Mouse (Mus musculus) hindbrain, embryonic 10.5 days (tissue): ENCODE measurements around the gene H2-Q1. TPM values are rescaled to one million over a fixed set of nuclear protein-coding genes. Genes with fewer than 3 reads are reported as not detected.

Source experiments
- DNase-seq: peaks from one replicate; pipeline ENCODE4 v3.0.0-alpha.2; 2017; ENCODE audit warnings: low spot score
- H3K27ac ChIP-seq: fragments of 300-500 bp; sonication (generic); 2 replicates; pipeline ENCODE4 v1.5.1; 2016; ENCODE audit warnings: mild to moderate bottlenecking, moderate library complexity
- H3K27me3 ChIP-seq: fragments of 300-500 bp; sonication (generic); 2 replicates; pipeline ENCODE4 v1.6.1; 2016; ENCODE audit warnings: mild to moderate bottlenecking; ENCODE audit not compliant: poor library complexity, insufficient read depth, severe bottlenecking
- H3K36me3 ChIP-seq: fragments of 300-500 bp; sonication (generic); 2 replicates; pipeline ENCODE4 v1.6.1; 2016; ENCODE audit warnings: mild to moderate bottlenecking, moderate library complexity
- H3K4me1 ChIP-seq: fragments of 300-500 bp; sonication (generic); replicated peaks from 2 replicates; pipeline ENCODE4 v1.6.1; 2016; ENCODE audit warnings: mild to moderate bottlenecking
- H3K4me3 ChIP-seq: fragments of 300-500 bp; sonication (generic); 2 replicates; pipeline ENCODE4 v1.5.1; 2016; ENCODE audit warnings: mild to moderate bottlenecking, moderate library complexity
- H3K9me3 ChIP-seq: fragments of 300-500 bp; sonication (generic); 2 replicates; pipeline ENCODE4 v1.6.1; 2016; ENCODE audit warnings: mild to moderate bottlenecking, moderate library complexity
- WGBS: fragments of 180-500 bp; shearing (Covaris S2); methylation state at CpG from one replicate; pipeline ENCODE4 v1.1.7; 2016; 5-methylcytosine and 5-hydroxymethylcytosine counted together
- polyA plus RNA-seq: library from polyadenylated mRNA; unstranded; fragments of >200 nt; fragmentation: Nextera tagmentation; extraction: Ambion mirVana; gene quantifications from 2 replicates; pipeline ENCODE4 v1.2.1, GENCODE M21; 2016

Gene H2-Q1
- polyA plus RNA-seq, 1 experiment from 2014 or later, result not detected

DNA sequence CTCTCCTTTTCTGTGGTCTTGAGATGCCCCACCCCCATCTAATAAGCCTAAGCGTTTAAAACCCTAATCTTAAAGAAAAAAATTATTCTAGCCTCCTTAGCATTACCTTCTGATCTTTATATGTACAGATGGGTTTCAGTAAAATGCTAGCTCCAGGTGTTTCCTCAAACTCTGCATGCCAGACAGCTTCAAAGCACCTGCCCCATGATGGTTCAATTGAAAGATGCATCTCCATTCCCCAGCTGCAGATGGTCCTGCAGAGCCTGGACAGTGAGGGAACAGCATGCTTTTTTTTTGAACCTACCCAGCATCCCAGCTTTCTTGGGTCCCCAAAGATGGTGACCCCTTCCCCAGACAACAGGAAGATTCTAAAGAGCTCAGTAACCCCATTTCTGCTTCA is 36.9 kb downstream of the H2-Q1 start:
- Histone ChIP-seq H3K36me3 (no peaks in the 10 kb centered on the region), H3K27ac (no peak overlapping the region), H3K4me3 (no peak overlapping the region), H3K9me3 (no peaks in the 10 kb centered on the region), H3K4me1 (peaks cover 11% of the 10 kb centered on the region), H3K27me3 (peaks cover 27% of the 10 kb centered on the region)
- 43% methylated on average over 1 of the region's 1 CpGs for WGBS
- no peak for DNase-seq

DNA sequence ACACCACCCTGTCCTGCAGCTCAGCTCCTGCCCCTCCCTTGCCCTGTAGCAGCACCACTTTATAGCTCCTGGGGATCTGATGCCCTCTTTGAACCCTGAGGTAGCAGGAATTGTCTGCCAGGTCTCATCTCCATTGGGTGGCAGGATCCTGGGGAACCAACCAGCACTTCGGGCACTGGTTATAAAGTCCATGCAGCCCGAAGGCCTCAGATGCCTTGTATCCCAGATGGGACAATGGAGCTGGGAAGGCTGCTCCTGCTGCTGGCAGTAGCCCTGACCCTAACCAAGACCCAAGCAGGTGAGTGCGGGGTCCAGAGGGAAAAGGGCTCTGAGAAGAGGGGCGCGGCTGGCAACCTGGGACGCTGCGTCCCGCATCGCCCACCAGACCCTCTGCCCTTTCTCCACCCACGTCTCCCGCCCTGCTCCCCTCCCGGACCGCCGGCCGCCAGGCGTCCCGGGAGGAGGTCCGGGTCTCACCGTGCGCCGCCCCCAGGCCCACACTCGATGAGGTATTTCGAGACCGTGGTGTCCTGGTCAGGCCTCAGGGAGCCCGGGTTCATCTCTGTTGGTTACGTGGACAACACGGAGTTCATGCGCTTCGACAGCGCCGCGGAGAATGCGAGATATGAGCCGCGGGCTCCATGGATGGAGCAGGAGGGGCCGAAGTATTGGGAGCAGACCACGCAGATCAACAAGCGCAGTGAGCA is 38.7 kb downstream of the H2-Q1 start:
- Histone ChIP-seq H3K4me1 (peaks cover 11% of the 10 kb centered on the region), H3K36me3 (no peaks in the 10 kb centered on the region), H3K9me3 (peaks cover 11% of the 10 kb centered on the region), H3K27ac (peak overlapping the region; percentile 50; the same call in 1 of the 2 replicates), H3K4me3 (peak overlapping the region; percentile 52), H3K27me3 (peaks cover 27% of the 10 kb centered on the region)
- 12% methylated on average over 38 of the region's 38 CpGs for WGBS
- DNase-seq, result peak; percentile 22

- peak overlapping the region; percentile 52 for H3K4me3 ChIP-seq
- no peak for DNase-seq
- peaks cover 11% of the 10 kb centered on the region for H3K4me1 ChIP-seq
- peaks cover 11% of the 10 kb centered on the region for H3K9me3 ChIP-seq
- peaks cover 27% of the 10 kb centered on the region for H3K27me3 ChIP-seq
- H3K27ac ChIP-seq, result no peak overlapping the region
- 19% methylated on average over 21 of the region's 21 CpGs for WGBS
- no peaks in the 10 kb centered on the region for H3K36me3 ChIP-seq
Measured at GRCm38 (mm10) chr17:35359470-35359862, 39.3 kb downstream of the H2-Q1 start.

Other genes starting within 250 kb of the H2-Q1 start
- gene Ly6g6e, start 243.5 kb upstream of the H2-Q1 start, polyA plus RNA-seq, result 0.76 and 0.97 TPM in 2 replicates
- gene Ly6g6d, start 242.3 kb upstream of the H2-Q1 start, polyA plus RNA-seq, result 2.1 and 2.4 TPM in 2 replicates
- 0.67 and 0.80 TPM in 2 replicates for gene Ly6g6f, start 234.8 kb upstream of the H2-Q1 start, polyA plus RNA-seq
- gene Abhd16a, start 231.1 kb upstream of the H2-Q1 start, polyA plus RNA-seq, result 58.2 and 67.1 TPM in 2 replicates
- not detected in 2 replicates for gene Ly6g5c, start 212.1 kb upstream of the H2-Q1 start, polyA plus RNA-seq
- 0.90 and 1.7 TPM in 2 replicates for gene Ly6g5b, start 205.0 kb upstream of the H2-Q1 start, polyA plus RNA-seq
- gene Gpank1, start 198.9 kb upstream of the H2-Q1 start, polyA plus RNA-seq, result 33.1 and 33.5 TPM in 2 replicates
- 303 and 328 TPM in 2 replicates for gene Csnk2b, start 198.4 kb upstream of the H2-Q1 start, polyA plus RNA-seq
- gene D17H6S53E, start 194.0 kb upstream of the H2-Q1 start, polyA plus RNA-seq, result 10.0 and 10.2 TPM in 2 replicates
- gene Apom, start 188.4 kb upstream of the H2-Q1 start, polyA plus RNA-seq, result 0.16 and 0.49 TPM in 2 replicates
- gene Bag6, start 185.2 kb upstream of the H2-Q1 start, polyA plus RNA-seq, result 70.3 and 77.6 TPM in 2 replicates
- gene Prrc2a, start 155.5 kb upstream of the H2-Q1 start, polyA plus RNA-seq, result 193 and 221 TPM in 2 replicates
- 4.2 and 6.5 TPM in 2 replicates for gene Aif1, start 144.3 kb upstream of the H2-Q1 start, polyA plus RNA-seq
- 4.8 and 11.9 TPM in 2 replicates for gene Lst1, start 132.0 kb upstream of the H2-Q1 start, polyA plus RNA-seq
- gene Ltb, start 126.0 kb upstream of the H2-Q1 start, polyA plus RNA-seq, result 0.17 and 0.19 TPM in 2 replicates
- not detected in 2 replicates for gene Tnf, start 118.4 kb upstream of the H2-Q1 start, polyA plus RNA-seq
- not detected in 2 replicates for gene Lta, start 115.1 kb upstream of the H2-Q1 start, polyA plus RNA-seq
- gene Gm16181, start 99.6 kb upstream of the H2-Q1 start, polyA plus RNA-seq, result 0.42 and 0.46 TPM in 2 replicates
- 7.6 and 12.9 TPM in 2 replicates for gene Atp6v1g2, start 86.7 kb upstream of the H2-Q1 start, polyA plus RNA-seq
- gene Nfkbil1, start 84.6 kb upstream of the H2-Q1 start, polyA plus RNA-seq, result 10.2 and 11.6 TPM in 2 replicates
- gene Ddx39b, start 78.7 kb upstream of the H2-Q1 start, polyA plus RNA-seq, result 661 and 692 TPM in 2 replicates
- gene H2-D1, start 57.7 kb upstream of the H2-Q1 start, polyA plus RNA-seq, result 54.3 and 60.1 TPM in 2 replicates
- 0.73 and 0.76 TPM in 2 replicates for gene H2-Q2, start 21.8 kb downstream of the H2-Q1 start, polyA plus RNA-seq
- gene H2-Q4, start 59.2 kb downstream of the H2-Q1 start, polyA plus RNA-seq, result 2.2 and 2.9 TPM in 2 replicates
- 0.90 and 1.4 TPM in 2 replicates for gene H2-Q6, start 104.4 kb downstream of the H2-Q1 start, polyA plus RNA-seq
- 12.1 and 14.3 TPM in 2 replicates for gene H2-Q7, start 118.8 kb downstream of the H2-Q1 start, polyA plus RNA-seq
- gene H2-Q10, start 149.7 kb downstream of the H2-Q1 start, polyA plus RNA-seq, result 0.17 and 0.21 TPM in 2 replicates
- not detected in 2 replicates for gene Pou5f1, start 185.6 kb downstream of the H2-Q1 start, polyA plus RNA-seq
- gene Tcf19, start 196.4 kb downstream of the H2-Q1 start, polyA plus RNA-seq, result 54.5 and 57.0 TPM in 2 replicates
- 19.6 and 25.4 TPM in 2 replicates for gene Cchcr1, start 196.7 kb downstream of the H2-Q1 start, polyA plus RNA-seq
- 1.7 and 2.5 TPM in 2 replicates for gene Psors1c2, start 212.8 kb downstream of the H2-Q1 start, polyA plus RNA-seq
- 0.10 TPM in 1 of 2 replicates, not detected in the other for gene Cdsn, start 231.7 kb downstream of the H2-Q1 start, polyA plus RNA-seq
- not detected in 2 replicates for gene 2300002M23Rik, start 247.0 kb downstream of the H2-Q1 start, polyA plus RNA-seq